Mouse (Mus musculus) hindbrain, embryonic 11.5 days (tissue): ENCODE results near the gene Wdr74. TPM values are rescaled to one million over a fixed set of nuclear protein-coding genes. Genes with fewer than 3 reads are reported as not detected.
"Not testable (repeated sequence)": the region's sequence is repeated elsewhere in the genome, so short reads cannot be mapped to it uniquely, and the experiment has no call there.

Source experiments
- ATAC-seq: fragments of 200-750 bp; cut with Nextera tagmentation; 2 replicates; pipeline ENCODE4 v1.8.0; 2017; ENCODE audit warnings: mild to moderate bottlenecking, moderate TSS enrichment, moderate library complexity; ENCODE audit not compliant: low FRiP score
- DNase-seq: peaks from one replicate; pipeline ENCODE4 v3.0.0-alpha.2; 2015; ENCODE audit warnings: low spot score
- H3K27ac ChIP-seq: fragments of 300-500 bp; sonication (generic); 2 replicates; pipeline ENCODE4 v1.5.1; 2014; ENCODE audit warnings: mild to moderate bottlenecking, low read depth, low read length
- H3K27me3 ChIP-seq: fragments of 300-500 bp; sonication (generic); 2 replicates; pipeline ENCODE4 v1.6.1; 2014; ENCODE audit warnings: mild to moderate bottlenecking, low read length, moderate library complexity, mixed read lengths; ENCODE audit not compliant: control insufficient read depth, insufficient read depth
- H3K36me3 ChIP-seq: fragments of 300-500 bp; sonication (generic); 2 replicates; pipeline ENCODE4 v1.6.1; 2014; ENCODE audit warnings: mild to moderate bottlenecking, low read length, moderate library complexity, mixed read lengths; ENCODE audit not compliant: control insufficient read depth, insufficient read depth
- H3K4me1 ChIP-seq: fragments of 300-500 bp; sonication (generic); replicated peaks from 2 replicates; pipeline ENCODE4 v1.6.1; 2014; ENCODE audit warnings: low read length, mixed read lengths; ENCODE audit not compliant: control insufficient read depth, insufficient read depth
- H3K4me2 ChIP-seq: fragments of 300-500 bp; sonication (generic); replicated peaks from 2 replicates; pipeline ENCODE4 v1.6.1; 2014; ENCODE audit warnings: mild to moderate bottlenecking, low read depth, low read length
- H3K4me3 ChIP-seq: fragments of 300-500 bp; sonication (generic); 2 replicates; pipeline ENCODE4 v1.5.1; 2014; ENCODE audit warnings: low read depth, low read length
- H3K9ac ChIP-seq: fragments of 300-500 bp; sonication (generic); 2 replicates; pipeline ENCODE4 v1.6.1; 2014; ENCODE audit warnings: low read depth, low read length
- H3K9me3 ChIP-seq: fragments of 300-500 bp; sonication (generic); 2 replicates; pipeline ENCODE4 v1.6.1; 2016; ENCODE audit warnings: low read length; ENCODE audit not compliant: control insufficient read depth
- WGBS: fragments of 180-500 bp; shearing (Covaris S2); extraction: QIAGEN DNeasy Blood & Tissue Kit; methylation state at CpG from one replicate; pipeline ENCODE4 v1.1.7; 2014; 5-methylcytosine and 5-hydroxymethylcytosine counted together
- polyA plus RNA-seq: library from polyadenylated mRNA; unstranded; fragments of >200 nt; fragmentation: Nextera tagmentation; extraction: Ambion mirVana; gene quantifications from 2 replicates; pipeline ENCODE4 v1.2.1, GENCODE M21; 2014

Gene Wdr74
- polyA plus RNA-seq, 1 experiment from 2014 or later = 83.6 TPM

GRCm38 (mm10) chr19:8728335-8729099, 7.1 kb upstream of the Wdr74 start:
- not testable (repeated sequence) for H3K27me3 ChIP-seq, DNase-seq, ATAC-seq, H3K9ac ChIP-seq, H3K9me3 ChIP-seq, H3K27ac ChIP-seq, H3K4me1 ChIP-seq, H3K4me2 ChIP-seq, H3K4me3 ChIP-seq, H3K36me3 ChIP-seq
- WGBS = 51% methylated on average over 3 of the region's 3 CpGs

GRCm38 (mm10) chr19:8734334-8734733, 1.3 kb upstream of the Wdr74 start:
- no peaks in the 10 kb centered on the region for H3K9me3 ChIP-seq
- no peaks in the 10 kb centered on the region for H3K36me3 ChIP-seq
- WGBS = 77% methylated on average over 3 of the region's 3 CpGs
- no peak overlapping the region for H3K4me3 ChIP-seq
- no peak overlapping the region for H3K27ac ChIP-seq
- H3K4me1 ChIP-seq = no peaks in the 10 kb centered on the region
- no peak for DNase-seq
- H3K9ac ChIP-seq = no peak overlapping the region
- no peak overlapping the region for H3K4me2 ChIP-seq
- no peaks in the 10 kb centered on the region for H3K27me3 ChIP-seq
- ATAC-seq = no peak

GRCm38 (mm10) chr19:8736160-8736467, 487 bp downstream of the Wdr74 start:
- H3K9me3 ChIP-seq = no peaks in the 10 kb centered on the region
- no peaks in the 10 kb centered on the region for H3K27me3 ChIP-seq
- no peaks in the 10 kb centered on the region for H3K36me3 ChIP-seq
- ATAC-seq (peak; percentile 63), DNase-seq (no peak)
- H3K9ac ChIP-seq = peak overlapping the region; percentile 72
- WGBS = 4% methylated on average over 11 of the region's 11 CpGs
- H3K4me1 ChIP-seq = no peaks in the 10 kb centered on the region
- peak overlapping the region; percentile 88 for H3K4me3 ChIP-seq
- H3K27ac ChIP-seq = no peak overlapping the region
- peak overlapping the region; percentile 63 for H3K4me2 ChIP-seq

GRCm38 (mm10) chr19:8738911-8739310, 3.3 kb downstream of the Wdr74 start:
- Histone ChIP-seq H3K4me2 (no peak overlapping the region), H3K4me3 (peak overlapping the region; percentile 10; the same call in 1 of the 2 replicates), H3K27ac (no peak overlapping the region), H3K9ac (no peak overlapping the region), H3K36me3 (no peaks in the 10 kb centered on the region), H3K27me3 (no peaks in the 10 kb centered on the region), H3K4me1 (0 out of 2 replicates have a peak, but pooled peaks cover 6% of the 10 kb centered on the region), H3K9me3 (no peaks in the 10 kb centered on the region)
- ATAC-seq = no peak
- no peak for DNase-seq
- 93% methylated on average over 7 of the region's 7 CpGs for WGBS

GRCm38 (mm10) chr19:8739646-8740045, 4.0 kb downstream of the Wdr74 start:
- 92% methylated on average over 6 of the region's 6 CpGs for WGBS
- Histone ChIP-seq H3K36me3 (no peaks in the 10 kb centered on the region), H3K9ac (no peak overlapping the region), H3K9me3 (no peaks in the 10 kb centered on the region), H3K4me2 (no peak overlapping the region), H3K27me3 (no peaks in the 10 kb centered on the region), H3K4me1 (0 out of 2 replicates have a peak, but pooled peaks cover 6% of the 10 kb centered on the region), H3K27ac (no peak overlapping the region), H3K4me3 (no peak overlapping the region)
- DNase-seq = no peak
- no peak for ATAC-seq

GRCm38 (mm10) chr19:8740603-8741002, 5.0 kb downstream of the Wdr74 start, which contains the start of gene 1700092M07Rik:
Gene 1700092M07Rik (plus strand): TSS chr19:8740718.
- H3K4me3 ChIP-seq = peak within 1 kb of the TSS; percentile 47
- H3K4me2 ChIP-seq = peak within 1 kb of the TSS; percentile 27
- H3K27ac ChIP-seq = peak within 1 kb of the TSS; percentile 86
- no peak for ATAC-seq
- H3K9me3 ChIP-seq = no peaks in the 10 kb centered on the region
- 0 out of 2 replicates have a peak, but pooled peaks cover 6% of the 10 kb centered on the region for H3K4me1 ChIP-seq
- no peak for DNase-seq
- 68% methylated on average over 14 of the region's 14 CpGs for WGBS
- H3K27me3 ChIP-seq = no peaks in the 10 kb centered on the region
- H3K9ac ChIP-seq = peak within 1 kb of the TSS; percentile 43
- no peaks in the 10 kb centered on the region for H3K36me3 ChIP-seq

- H3K4me2 ChIP-seq = peak within 1 kb of the TSS; percentile 47
- peak within 1 kb of the TSS; percentile 86 for H3K27ac ChIP-seq
- H3K4me3 ChIP-seq = peak within 1 kb of the TSS; percentile 47
- peak; percentile 98 for ATAC-seq
- H3K36me3 ChIP-seq = no peaks in the 10 kb centered on the region
- WGBS = under 1% methylated on average over 36 of the region's 36 CpGs
- DNase-seq = peak; percentile 96
- H3K9ac ChIP-seq = peak within 1 kb of the TSS; percentile 43
- 0 out of 2 replicates have a peak, but pooled peaks cover 6% of the 10 kb centered on the region for H3K4me1 ChIP-seq
- no peaks in the 10 kb centered on the region for H3K9me3 ChIP-seq
- H3K27me3 ChIP-seq = no peaks in the 10 kb centered on the region
Measured at GRCm38 (mm10) chr19:8741243-8741869, 5.7 kb downstream of the Wdr74 start, which contains the start of gene Stx5a. Gene Stx5a (plus strand): TSS chr19:8741413.

- Histone ChIP-seq H3K4me3 (peak overlapping the region; percentile 47), H3K4me1 (0 out of 2 replicates have a peak, but pooled peaks cover 6% of the 10 kb centered on the region), H3K9me3 (no peaks in the 10 kb centered on the region), H3K27me3 (no peaks in the 10 kb centered on the region), H3K4me2 (peak overlapping the region; percentile 47), H3K9ac (peak overlapping the region; percentile 38), H3K27ac (no peak overlapping the region), H3K36me3 (peaks cover 2% of the 10 kb centered on the region; the same call in 1 of the 2 replicates)
- 18% methylated on average over 14 of the region's 14 CpGs for WGBS
- DNase-seq (no peak), ATAC-seq (no peak)
Measured at GRCm38 (mm10) chr19:8742176-8742575, 6.5 kb downstream of the Wdr74 start.
